ENCODE assay signal across 8 mouse cellular contexts in genomic region chr6:146221371-146222336, GRCm38 (mm10).
DNase-seq lines count a peak whose midpoint lies in the region; ATAC-seq and TF ChIP-seq lines count a peak whose summit lies in the region.

No protein-coding gene starts in this region.

- peak overlapping the region; percentile 21 for H3K4me2 ChIP-seq in heart, embryonic 16.5 days (ENCODE audit: low read depth, low read length)
- no peak overlapping the region for H3K4me2 ChIP-seq in hindbrain, embryonic 11.5 days (replicated peaks; ENCODE audit: low read depth, low read length)

- H3K9ac ChIP-seq in heart, embryonic 16.5 days (ENCODE audit: low read length): no peak overlapping the region
- no peak overlapping the region for H3K9ac ChIP-seq in hindbrain, embryonic 11.5 days (ENCODE audit: low read depth, low read length)

- H3K27ac ChIP-seq in layer of hippocampus, adult 2 months: peak overlapping the region; percentile 64
- H3K27ac ChIP-seq in heart, embryonic 16.5 days (ENCODE audit: low read length): peak overlapping the region; percentile 55
- H3K27ac ChIP-seq in macrophage: peak overlapping the region; percentile 99
- H3K27ac ChIP-seq in hindbrain, embryonic 11.5 days (ENCODE audit: low read depth, low read length): no peak overlapping the region

- H3K36me3 ChIP-seq in heart, embryonic 16.5 days (ENCODE audit: control insufficient read depth, insufficient read depth): peaks cover 3% of the 10 kb centered on the region; the same call in 1 of the 2 replicates
- H3K36me3 ChIP-seq in macrophage (ENCODE audit: inconsistent target): no peaks in the 10 kb centered on the region
- H3K36me3 ChIP-seq in hindbrain, embryonic 11.5 days (ENCODE audit: control insufficient read depth, insufficient read depth, low read length): no peaks in the 10 kb centered on the region

- no peaks in the 10 kb centered on the region for H3K27me3 ChIP-seq in heart, embryonic 16.5 days (ENCODE audit: control insufficient read depth, insufficient read depth, low read length)
- H3K27me3 ChIP-seq in hindbrain, embryonic 11.5 days (ENCODE audit: control insufficient read depth, insufficient read depth, low read length): no peaks in the 10 kb centered on the region

- no peak for DNase-seq in layer of hippocampus, adult 2 months (ENCODE audit: low spot score in 2 of 2)
- DNase-seq in layer of hippocampus, postnatal 10 days (ENCODE audit: low spot score in 2 of 2): no peak
- peak; percentile 33 to 57 for DNase-seq in adrenal gland, postnatal 36 days
- DNase-seq in thymus, postnatal 36 days: peak; percentile 45 to 58
- DNase-seq in hindbrain, embryonic 11.5 days (ENCODE audit: low spot score): no peak

- no peak overlapping the region for H3K4me3 ChIP-seq in layer of hippocampus, adult 2 months
- no peak overlapping the region for H3K4me3 ChIP-seq in heart, embryonic 16.5 days (ENCODE audit: low read length)
- H3K4me3 ChIP-seq in macrophage (ENCODE audit: inconsistent target): 0 out of 2 replicates have a peak overlapping the region, but pooled peaks have one; percentile 2
- H3K4me3 ChIP-seq in hindbrain, embryonic 11.5 days (ENCODE audit: low read depth, low read length): no peak overlapping the region

- H3K79me2 ChIP-seq in macrophage (ENCODE audit: inconsistent target): no peaks in the 10 kb centered on the region

- H3K9me3 ChIP-seq in heart, embryonic 16.5 days (replicated peaks; ENCODE audit: control insufficient read depth, low read length): no peaks in the 10 kb centered on the region
- H3K9me3 ChIP-seq in hindbrain, embryonic 11.5 days (ENCODE audit: control insufficient read depth, low read length): no peaks in the 10 kb centered on the region

- no peak for TF ChIP-seq CTCF in layer of hippocampus, adult 2 months (conservative IDR thresholded peaks at IDR 0.05)

- ATAC-seq in heart, embryonic 16.5 days (replicated peaks; ENCODE audit: extremely low read depth, insufficient read depth, low FRiP score): peak; percentile 84
- ATAC-seq in cerebellum, adult (ENCODE audit: insufficient number of reproducible peaks, low FRiP score, low TSS enrichment): no peak
- no peak for ATAC-seq in hindbrain, embryonic 11.5 days (ENCODE audit: low FRiP score)

- peaks cover 15% of the 10 kb centered on the region for H3K4me1 ChIP-seq in heart, embryonic 16.5 days (ENCODE audit: control insufficient read depth, insufficient read depth, low read length)
- H3K4me1 ChIP-seq in hindbrain, embryonic 11.5 days (replicated peaks; ENCODE audit: control insufficient read depth, insufficient read depth, low read length): peaks cover 3% of the 10 kb centered on the region; the same call in 1 of the 2 replicates

- 37% methylated on average over 23 of the region's 23 CpGs for WGBS in heart, embryonic 16.5 days
- under 1% methylated on average over 23 of the region's 23 CpGs for WGBS in macrophage (ENCODE audit: missing documents)
- 60% methylated on average over 23 of the region's 23 CpGs for WGBS in hindbrain, embryonic 11.5 days

Comparison
In these comparisons a context has a peak if more than half of its experiments do, and no peak if none do; other contexts are left out.
1. DNase-seq: peak in adrenal gland, postnatal 36 days (2 of 2) and thymus, postnatal 36 days (2 of 2); none in layer of hippocampus, adult 2 months (0 of 2), layer of hippocampus, postnatal 10 days (0 of 2) and hindbrain, embryonic 11.5 days (single experiment).